Comparison of ENCODE assay signal across 9 mouse cellular contexts in genomic region chr2:160413982-160414381, GRCm38 (mm10). TPM values are rescaled to one million over a fixed set of nuclear protein-coding genes. Genes with fewer than 3 reads are reported as not detected.
DNase-seq lines count a peak whose midpoint lies in the region; ATAC-seq and TF ChIP-seq lines count a peak whose summit lies in the region.
"Had no signal": no experiment of that assay in that cellular context is flagged by ENCODE, and none has a peak within 500 bp of the region (broad histone marks: within the 10 kb centered on the region; RNA-seq: fewer than 3 reads in every experiment).

No protein-coding gene starts in this region.

- no peak overlapping the region for H3K9ac ChIP-seq in forebrain, postnatal 0 days
- no peak overlapping the region for H3K9ac ChIP-seq in forebrain, embryonic 16.5 days (replicated peaks; ENCODE audit: low read depth, low read length)
- H3K9ac ChIP-seq: forebrain, embryonic 13.5 days had no signal

- 98% methylated on average over 5 of the region's 5 CpGs for WGBS in forebrain, postnatal 0 days
- 99% methylated on average over 5 of the region's 5 CpGs for WGBS in forebrain, embryonic 16.5 days
- WGBS in spleen, adult 2 months: 91% methylated on average over 5 of the region's 5 CpGs
- 100% methylated on average over 5 of the region's 5 CpGs for WGBS in lung, adult 2 months

- TF ChIP-seq POLR2A in spleen, adult 2 months (IDR thresholded peaks at IDR 0.05; ENCODE audit: low read depth, low read length): no peak
- no peak for TF ChIP-seq POLR2A in lung, adult 2 months (IDR thresholded peaks at IDR 0.05; ENCODE audit: borderline replicate concordance, extremely low read depth, low read depth, low read length)

- TF ChIP-seq CTCF in forebrain, postnatal 0 days (IDR thresholded peaks at IDR 0.05; ENCODE audit: low read depth): peak; percentile 39; the same call in 1 of the 2 replicates
- TF ChIP-seq CTCF in spleen, adult 2 months (IDR thresholded peaks at IDR 0.05; ENCODE audit: extremely low read depth, insufficient read depth, insufficient read length, insufficient replicate concordance): peak; percentile 12; the same call in 1 of the 2 replicates
- peak; percentile 52; the same call in 1 of the 2 replicates for TF ChIP-seq CTCF in lung, adult 2 months (IDR thresholded peaks at IDR 0.05; ENCODE audit: insufficient read depth, low read length)

- ATAC-seq in forebrain, postnatal 0 days: no peak
- ATAC-seq in forebrain, embryonic 16.5 days: no peak
- ATAC-seq: forebrain, embryonic 13.5 days had no signal

- no peak overlapping the region for H3K4me2 ChIP-seq in forebrain, postnatal 0 days (ENCODE audit: low read depth)
- no peak overlapping the region for H3K4me2 ChIP-seq in forebrain, embryonic 16.5 days (ENCODE audit: low read length)
- H3K4me2 ChIP-seq: forebrain, embryonic 13.5 days had no signal

- no peaks in the 10 kb centered on the region for H3K27me3 ChIP-seq in forebrain, postnatal 0 days (ENCODE audit: insufficient read depth, low read length)
- H3K27me3 ChIP-seq in forebrain, embryonic 16.5 days (replicated peaks; ENCODE audit: control insufficient read depth, insufficient read depth, low read length): no peaks in the 10 kb centered on the region
- H3K27me3 ChIP-seq in spleen, adult 2 months (ENCODE audit: control insufficient read depth, insufficient read depth, low read length): no peaks in the 10 kb centered on the region
- H3K27me3 ChIP-seq: forebrain, embryonic 13.5 days had no signal

- no peaks in the 10 kb centered on the region for H3K4me1 ChIP-seq in forebrain, postnatal 0 days (ENCODE audit: insufficient read depth)
- no peaks in the 10 kb centered on the region for H3K4me1 ChIP-seq in forebrain, embryonic 16.5 days (replicated peaks; ENCODE audit: control insufficient read depth, insufficient read depth, low read length)
- no peaks in the 10 kb centered on the region for H3K4me1 ChIP-seq in spleen, adult 2 months (ENCODE audit: control insufficient read depth, insufficient read depth, insufficient read length)
- H3K4me1 ChIP-seq in lung, adult 2 months (ENCODE audit: control insufficient read depth, insufficient read depth, low read length): no peaks in the 10 kb centered on the region

- no peak for DNase-seq in forebrain, postnatal 0 days
- no peak for DNase-seq in spleen, adult 2 months (ENCODE audit: low read depth in 1 of 2, low spot score in 2 of 2)
- no peak for DNase-seq in spleen, adult 12 weeks (ENCODE audit: low spot score)
- no peak for DNase-seq in lung, adult 2 months
- peak; percentile 72 for DNase-seq in thymus, postnatal 4 days
- DNase-seq in gastrocnemius, adult 18-20 months (ENCODE audit: low spot score): no peak
- DNase-seq in layer of hippocampus, adult 9-10 months (ENCODE audit: low spot score): no peak

- no peaks in the 10 kb centered on the region for H3K9me3 ChIP-seq in forebrain, postnatal 0 days (ENCODE audit: low read length)
- no peaks in the 10 kb centered on the region for H3K9me3 ChIP-seq in forebrain, embryonic 16.5 days (ENCODE audit: control insufficient read depth, low read length)

- H3K27ac ChIP-seq in forebrain, postnatal 0 days (ENCODE audit: low read depth, low read length): no peak overlapping the region
- H3K27ac ChIP-seq in forebrain, embryonic 16.5 days (ENCODE audit: low read length): no peak overlapping the region
- H3K27ac ChIP-seq in spleen, adult 2 months (ENCODE audit: insufficient read depth, low read length): no peak overlapping the region
- H3K27ac ChIP-seq: forebrain, embryonic 13.5 days had no signal

- no peak overlapping the region for H3K4me3 ChIP-seq in forebrain, postnatal 0 days (ENCODE audit: low read depth, low read length)
- no peak overlapping the region for H3K4me3 ChIP-seq in forebrain, embryonic 16.5 days (replicated peaks; ENCODE audit: low read length)
- H3K4me3 ChIP-seq in spleen, adult 2 months (ENCODE audit: extremely low read depth, insufficient read depth, insufficient read length): no peak overlapping the region
- H3K4me3 ChIP-seq in lung, adult 2 months (replicated peaks; ENCODE audit: extremely low read depth, low read depth, low read length): no peak overlapping the region
- H3K4me3 ChIP-seq: forebrain, embryonic 13.5 days had no signal

- no peaks in the 10 kb centered on the region for H3K36me3 ChIP-seq in forebrain, postnatal 0 days (ENCODE audit: insufficient read depth)
- no peaks in the 10 kb centered on the region for H3K36me3 ChIP-seq in forebrain, embryonic 16.5 days (ENCODE audit: control insufficient read depth, insufficient read depth)
- no peaks in the 10 kb centered on the region for H3K36me3 ChIP-seq in spleen, adult 2 months (ENCODE audit: control insufficient read depth, insufficient read depth, low read length)

RNA-seq across cellular contexts. Expression of gene Mafb, which starts 47.1 kb away (rescaled TPM):
- total RNA-seq in forebrain, postnatal 0 days (2014; rRNA removed): 13.5 and 13.7 TPM in 2 replicates
- 13.1 and 15.3 TPM in 2 replicates for polyA plus RNA-seq in forebrain, postnatal 0 days (2015; fragmentation: Nextera tagmentation; extraction: Ambion mirVana)
- polyA plus RNA-seq in forebrain, embryonic 16.5 days (2015; fragmentation: Nextera tagmentation; extraction: Ambion mirVana): 14.9 and 16.4 TPM in 2 replicates
- 38.4 and 39.8 TPM in 2 replicates for polyA plus RNA-seq in spleen, adult 2 months (2012; rRNA removed)
- 5.3 and 5.4 TPM in 2 replicates for polyA plus RNA-seq in lung, adult 2 months (2012; rRNA removed)
- total RNA-seq in gastrocnemius, adult 18-20 months (2021): 10 to 100 TPM; 11.4 to 71.8 TPM
